Mouse (Mus musculus): ENCODE measurements at regions not wholly inside any gene's neighbourhood (a gene's known extent, or its start where the extent isn't known, plus 50 kb on each side); places are given as distances from the start of the nearest gene placed in this dataset.
"Not testable (repeated sequence)": the region's sequence is repeated elsewhere in the genome, so short reads cannot be mapped to it uniquely, and the experiment has no call there.

GRCm38 (mm10) chr1:48792573-48792972 is 1899.9 kb upstream of the Slc39a10 start:
- no peak for DNase-seq (ENCODE audit: low spot score in 2 of 2)

- no peak for DNase-seq (ENCODE audit: low spot score in 2 of 2)
Observed at GRCm38 (mm10) chr1:48753252-48753755, 1860.7 kb upstream of the Slc39a10 start.

GRCm38 (mm10) chr1:48733580-48733979 is 1840.9 kb upstream of the Slc39a10 start:
- DNase-seq (ENCODE audit: low spot score in 2 of 2), result peak; percentile 30 to 49

- not testable (repeated sequence) for DNase-seq (ENCODE audit: low spot score in 2 of 2)
Observed at GRCm38 (mm10) chr1:48708606-48709005, 1816.0 kb upstream of the Slc39a10 start.

All from layer of hippocampus, postnatal 10 days (tissue).